Mouse (Mus musculus) limb, embryonic 14.5 days (tissue): ENCODE results near the gene Rhag. TPM values are rescaled to one million over a fixed set of nuclear protein-coding genes. Genes with fewer than 3 reads are reported as not detected.

Experiments
- ATAC-seq: fragments of 200-750 bp; cut with Nextera tagmentation; 2 replicates; pipeline ENCODE4 v1.8.0; 2017; ENCODE audit warnings: low read depth, moderate number of reproducible peaks, moderate TSS enrichment; ENCODE audit not compliant: low FRiP score
- DNase-seq: peaks from one replicate; pipeline ENCODE4 v3.0.0-alpha.2; 2015; ENCODE audit warnings: low spot score
- H3K27ac ChIP-seq: fragments of 300-500 bp; sonication (generic); replicated peaks from 2 replicates; pipeline ENCODE4 v1.5.1; 2014; ENCODE audit warnings: low read depth, mild to moderate bottlenecking, low read length, moderate library complexity, mixed read lengths
- H3K27me3 ChIP-seq: fragments of 300-500 bp; sonication (generic); 2 replicates; pipeline ENCODE4 v1.6.1; 2014; ENCODE audit warnings: low read length, mixed read lengths; ENCODE audit not compliant: control insufficient read depth, insufficient read depth
- H3K36me3 ChIP-seq: fragments of 300-500 bp; sonication (generic); 2 replicates; pipeline ENCODE4 v1.6.1; 2014; ENCODE audit warnings: mild to moderate bottlenecking, low read length, moderate library complexity, mixed read lengths; ENCODE audit not compliant: control insufficient read depth, insufficient read depth
- H3K4me1 ChIP-seq: fragments of 300-500 bp; sonication (generic); 2 replicates; pipeline ENCODE4 v1.6.1; 2014; ENCODE audit warnings: antibody characterized with exemption, low read length, mixed read lengths; ENCODE audit not compliant: control insufficient read depth, insufficient read depth
- H3K4me2 ChIP-seq: fragments of 300-500 bp; sonication (generic); replicated peaks from 2 replicates; pipeline ENCODE4 v1.6.1; 2014; ENCODE audit warnings: low read depth, mild to moderate bottlenecking, low read length, moderate library complexity; ENCODE audit not compliant: severe bottlenecking
- H3K4me3 ChIP-seq: fragments of 300-500 bp; sonication (generic); replicated peaks from 2 replicates; pipeline ENCODE4 v1.5.1; 2014; ENCODE audit warnings: low read length
- H3K9ac ChIP-seq: fragments of 300-500 bp; sonication (generic); 2 replicates; pipeline ENCODE4 v1.6.1; 2014; ENCODE audit warnings: mild to moderate bottlenecking, low read depth, low read length, moderate library complexity; ENCODE audit not compliant: severe bottlenecking
- H3K9me3 ChIP-seq: fragments of 300-500 bp; sonication (generic); 2 replicates; pipeline ENCODE4 v1.6.1; 2016; ENCODE audit warnings: low read length; ENCODE audit not compliant: control insufficient read depth
- POLR2A ChIP-seq: fragments of 200-500 bp; IDR thresholded peaks from 2 replicates; pipeline ENCODE4 v1.8.0; 2012; ENCODE audit warnings: inconsistent platforms, mild to moderate bottlenecking, moderate library complexity, borderline replicate concordance; ENCODE audit not compliant: insufficient read depth, insufficient read length; ENCODE audit errors: extremely low read depth
- WGBS: fragments of 180-500 bp; shearing (Covaris S2); extraction: QIAGEN DNeasy Blood & Tissue Kit; methylation state at CpG from one replicate; pipeline ENCODE4 v1.1.7; 2014; 5-methylcytosine and 5-hydroxymethylcytosine counted together
- polyA plus RNA-seq, 2 experiments: library from polyadenylated mRNA; depleted of rRNA in 1 of 2; stranded (reverse) in 1 of 2; unstranded in 1 of 2; fragments of >200 nt; fragmentation: Nextera tagmentation in 1 of 2; extraction: Ambion mirVana in 1 of 2; gene quantifications; 2 replicates each; pipeline versions ENCODE4 v1.2.1 to v1.2.3; 2012 to 2014

The Rhag gene
- polyA plus RNA-seq, 2 experiments = 0.28 to 0.48 TPM

DNA sequence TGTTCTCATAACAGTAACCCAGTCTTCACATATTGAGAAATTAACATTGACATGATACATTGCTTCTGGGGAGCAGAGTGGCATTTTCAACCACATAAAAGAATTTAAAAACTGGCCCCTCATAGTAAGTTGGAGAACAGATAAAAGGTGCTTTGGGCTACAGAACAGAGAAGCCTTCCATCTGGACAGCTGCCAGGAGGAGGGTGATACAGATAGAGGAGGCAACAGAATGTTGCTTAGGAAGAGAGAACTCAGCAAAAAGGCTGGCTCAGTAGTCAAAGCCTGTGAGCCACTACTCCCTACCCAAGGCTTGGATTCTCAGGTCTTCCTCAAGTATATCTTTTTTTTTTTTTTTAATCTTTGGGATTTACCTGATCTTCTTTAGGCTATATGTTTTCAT is 44.1 kb downstream of the Rhag start:
- Histone ChIP-seq H3K27me3 (no peaks in the 10 kb centered on the region), H3K36me3 (no peaks in the 10 kb centered on the region)
- ATAC-seq = no peak

GRCm38 (mm10) chr17:40868952-40869747 is 58.2 kb downstream of the Rhag start:
- ATAC-seq (no peak), DNase-seq (no peak)
- Histone ChIP-seq H3K36me3 (no peaks in the 10 kb centered on the region), H3K27me3 (no peaks in the 10 kb centered on the region), H3K9me3 (no peaks in the 10 kb centered on the region), H3K9ac (no peak overlapping the region), H3K4me1 (no peaks in the 10 kb centered on the region), H3K4me2 (no peak overlapping the region), H3K4me3 (no peak overlapping the region), H3K27ac (no peak overlapping the region)
- 73% methylated on average over 10 of the region's 10 CpGs for WGBS
- TF ChIP-seq POLR2A = no peak

More for the DNA sequence above, 44.1 kb downstream of the Rhag start:
- Histone ChIP-seq H3K4me3 (no peak overlapping the region), H3K4me2 (no peak overlapping the region), H3K9ac (no peak overlapping the region), H3K9me3 (no peaks in the 10 kb centered on the region), H3K27ac (no peak overlapping the region), H3K4me1 (no peaks in the 10 kb centered on the region)
- TF ChIP-seq POLR2A = no peak
- no peak for DNase-seq

DNA sequence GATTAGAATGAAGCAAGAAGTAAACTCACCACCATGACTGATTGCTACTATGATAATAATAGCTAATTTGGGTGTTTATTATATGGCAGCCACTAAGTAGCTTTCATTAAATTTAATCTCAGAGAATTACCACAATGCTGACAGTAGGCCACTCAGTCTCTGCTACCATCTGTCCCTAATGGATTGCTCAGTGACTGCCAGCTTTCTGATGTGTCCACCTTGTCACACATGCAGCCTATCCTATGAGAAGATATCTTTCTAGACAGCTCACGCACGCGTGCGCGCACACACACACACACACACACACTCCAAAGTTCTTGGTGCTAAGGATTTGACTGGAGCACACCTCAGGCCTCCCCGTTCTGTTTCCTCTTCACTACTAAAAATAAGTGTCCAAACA is 61.7 kb downstream of the Rhag start:
- DNase-seq (no peak), ATAC-seq (no peak)
- no peaks in the 10 kb centered on the region for H3K9me3 ChIP-seq
- no peak overlapping the region for H3K4me2 ChIP-seq
- H3K4me1 ChIP-seq = peaks cover 3% of the 10 kb centered on the region; the same call in 1 of the 2 replicates
- no peaks in the 10 kb centered on the region for H3K36me3 ChIP-seq
- no peak overlapping the region for H3K9ac ChIP-seq
- no peaks in the 10 kb centered on the region for H3K27me3 ChIP-seq
- no peak for TF ChIP-seq POLR2A
- no peak overlapping the region for H3K4me3 ChIP-seq
- no peak overlapping the region for H3K27ac ChIP-seq
- WGBS = 96% methylated on average over 6 of the region's 6 CpGs

- no peak for TF ChIP-seq POLR2A
- H3K4me2 ChIP-seq = no peak overlapping the region
- H3K27me3 ChIP-seq = no peaks in the 10 kb centered on the region
- DNase-seq = no peak
- no peak overlapping the region for H3K9ac ChIP-seq
- no peaks in the 10 kb centered on the region for H3K9me3 ChIP-seq
- H3K27ac ChIP-seq = no peak overlapping the region
- WGBS = 34% methylated on average over 2 of the region's 2 CpGs
- H3K36me3 ChIP-seq = no peaks in the 10 kb centered on the region
- peaks cover 3% of the 10 kb centered on the region; the same call in 1 of the 2 replicates for H3K4me1 ChIP-seq
- no peak overlapping the region for H3K4me3 ChIP-seq
- ATAC-seq = no peak
Observed at GRCm38 (mm10) chr17:40873582-40874011, 62.7 kb downstream of the Rhag start.

DNA sequence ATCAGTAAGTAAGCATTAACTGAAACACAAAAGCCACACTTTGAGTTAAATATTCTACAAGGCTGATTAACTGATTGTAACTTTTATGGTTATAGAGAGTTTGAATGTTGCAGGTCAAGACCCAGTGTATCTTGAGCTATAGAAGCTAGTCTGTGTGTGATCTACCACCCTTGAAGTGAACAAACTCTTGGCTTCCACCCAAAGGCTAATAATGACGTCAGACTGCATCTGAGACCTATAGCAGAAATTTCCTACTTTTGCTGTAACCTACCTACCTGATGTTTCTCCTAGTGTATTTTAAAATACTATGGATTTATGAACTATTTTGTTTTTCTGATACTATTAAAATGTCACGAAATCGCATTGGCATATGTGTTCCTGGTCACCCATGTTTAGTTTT is 63.8 kb downstream of the Rhag start:
- no peaks in the 10 kb centered on the region for H3K36me3 ChIP-seq
- no peak for ATAC-seq
- no peak overlapping the region for H3K4me3 ChIP-seq
- peaks cover 7% of the 10 kb centered on the region; the same call in 1 of the 2 replicates for H3K4me1 ChIP-seq
- no peak overlapping the region for H3K4me2 ChIP-seq
- H3K27ac ChIP-seq = no peak overlapping the region
- no peaks in the 10 kb centered on the region for H3K9me3 ChIP-seq
- no peak for TF ChIP-seq POLR2A
- no peaks in the 10 kb centered on the region for H3K27me3 ChIP-seq
- H3K9ac ChIP-seq = no peak overlapping the region
- DNase-seq = no peak
- WGBS = 74% methylated on average over 3 of the region's 3 CpGs
